Mouse (Mus musculus): Measurements from ENCODE around the gene Kif3a.

Kif3a gene

DNA sequence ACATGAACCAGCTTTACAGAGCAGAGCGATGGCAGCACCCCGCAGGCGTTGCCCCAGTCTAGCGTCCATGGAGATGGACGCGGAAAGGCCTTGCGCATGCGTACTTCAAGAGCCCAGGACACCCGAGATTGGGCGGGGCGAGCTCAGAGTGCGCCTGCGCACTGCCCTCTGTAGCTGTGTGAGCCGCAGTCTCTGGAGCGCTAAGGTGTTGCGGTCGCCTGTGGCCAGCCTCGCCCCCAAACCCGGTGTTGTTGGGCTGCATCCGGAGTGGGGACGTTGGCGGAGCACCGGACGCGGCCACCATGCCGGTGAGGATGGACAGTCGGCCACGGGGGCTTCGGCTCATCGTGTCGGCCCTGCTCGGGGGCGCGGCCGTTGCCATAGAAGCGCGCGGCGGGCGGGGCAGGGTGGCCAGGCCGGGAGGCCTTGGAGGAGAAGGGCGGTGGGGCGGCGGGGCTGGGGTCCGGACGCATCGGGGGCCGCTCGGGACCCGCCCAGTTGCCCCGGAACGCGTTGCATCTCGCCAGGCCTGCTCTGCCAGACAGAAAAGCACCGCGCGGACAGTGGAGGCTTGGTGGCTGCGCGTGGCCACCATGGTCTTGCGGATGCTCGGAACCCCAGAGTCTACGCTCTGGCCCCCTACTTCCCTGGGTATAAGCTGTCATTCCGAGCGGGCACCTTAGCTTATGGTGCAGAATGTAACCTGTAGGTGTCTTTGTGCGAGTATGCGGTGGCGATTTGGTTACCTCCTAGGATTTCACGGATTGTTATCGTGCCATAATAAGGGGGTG, at the start of gene Kif3a:
TSS of gene Kif3a (plus strand) at position 156 of the 791 bp plus-strand sequence.
- DNase-seq (ENCODE audit: low read depth, low spot score) = peak; percentile 97

DNA sequence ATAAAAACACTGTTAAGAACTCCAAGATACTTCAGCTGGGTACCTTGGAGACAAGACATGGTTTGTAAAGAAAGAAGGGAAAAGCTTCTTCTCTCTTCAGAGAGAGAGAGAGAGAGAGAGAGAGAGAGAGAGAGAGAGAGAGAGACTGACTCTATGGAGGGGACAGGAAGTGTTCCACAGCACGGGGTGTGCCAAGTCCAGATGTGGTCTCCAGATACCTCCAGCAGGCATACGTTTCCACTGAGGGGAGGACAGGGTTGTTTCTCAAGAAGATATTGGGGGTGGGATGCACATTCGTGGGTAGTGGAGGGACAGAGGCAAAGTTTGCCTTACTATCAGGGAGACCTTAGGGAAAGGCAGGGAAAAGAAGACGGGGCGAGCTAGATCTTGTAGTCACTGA, 48.4 kb upstream of the Kif3a start:
- no peak for DNase-seq (ENCODE audit: low read depth, low spot score)

DNA sequence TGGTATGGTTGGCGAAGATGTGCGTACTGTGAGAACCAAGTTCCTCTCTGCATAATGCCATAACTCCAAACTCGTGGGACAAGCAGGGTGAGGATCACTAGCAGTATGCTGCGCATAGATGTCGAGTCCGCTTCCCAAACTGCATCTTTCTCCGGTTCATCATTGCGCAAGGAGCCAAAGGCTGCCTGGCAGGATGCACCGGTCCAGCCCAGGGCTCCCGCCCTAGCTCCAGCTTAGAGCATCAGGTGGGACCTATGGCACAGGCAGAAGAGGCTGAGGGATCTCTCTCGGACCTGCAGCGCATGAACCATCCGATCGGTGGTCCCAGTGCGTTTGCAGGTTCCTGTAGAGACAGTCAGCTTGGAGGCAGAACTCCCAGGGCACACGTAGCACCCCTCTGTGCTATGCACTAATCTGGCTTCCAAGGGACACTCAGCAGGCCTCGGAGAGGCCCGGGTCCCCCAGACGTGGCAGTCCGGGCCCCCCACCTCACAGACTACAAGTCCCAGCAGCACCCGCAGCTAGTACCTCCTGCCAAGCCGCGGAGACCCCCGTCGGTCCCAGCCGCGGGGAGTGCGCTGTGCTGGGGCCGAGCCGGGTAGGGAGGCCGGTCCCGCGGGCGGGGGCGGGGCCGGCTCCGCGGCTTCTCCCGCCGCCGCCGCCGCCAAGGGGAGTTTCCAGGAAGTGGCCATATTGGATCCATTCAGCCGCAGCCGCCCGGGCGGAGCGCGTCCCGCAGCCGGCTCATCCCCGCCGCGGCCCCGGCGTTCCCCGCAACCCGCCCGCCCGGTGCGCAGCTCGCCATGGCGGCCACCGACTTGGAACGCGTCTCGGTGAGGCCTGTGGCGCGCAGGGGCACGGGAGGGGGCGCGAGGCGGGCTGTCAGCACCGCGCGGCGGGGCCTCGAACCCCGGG, 47.7 kb upstream of the Kif3a start, which contains the start of gene Sept8:
TSS of gene Sept8 (plus strand) at position 51 of the 915 bp plus-strand sequence.
- peak; percentile 72 for DNase-seq (ENCODE audit: low read depth, low spot score)

DNA sequence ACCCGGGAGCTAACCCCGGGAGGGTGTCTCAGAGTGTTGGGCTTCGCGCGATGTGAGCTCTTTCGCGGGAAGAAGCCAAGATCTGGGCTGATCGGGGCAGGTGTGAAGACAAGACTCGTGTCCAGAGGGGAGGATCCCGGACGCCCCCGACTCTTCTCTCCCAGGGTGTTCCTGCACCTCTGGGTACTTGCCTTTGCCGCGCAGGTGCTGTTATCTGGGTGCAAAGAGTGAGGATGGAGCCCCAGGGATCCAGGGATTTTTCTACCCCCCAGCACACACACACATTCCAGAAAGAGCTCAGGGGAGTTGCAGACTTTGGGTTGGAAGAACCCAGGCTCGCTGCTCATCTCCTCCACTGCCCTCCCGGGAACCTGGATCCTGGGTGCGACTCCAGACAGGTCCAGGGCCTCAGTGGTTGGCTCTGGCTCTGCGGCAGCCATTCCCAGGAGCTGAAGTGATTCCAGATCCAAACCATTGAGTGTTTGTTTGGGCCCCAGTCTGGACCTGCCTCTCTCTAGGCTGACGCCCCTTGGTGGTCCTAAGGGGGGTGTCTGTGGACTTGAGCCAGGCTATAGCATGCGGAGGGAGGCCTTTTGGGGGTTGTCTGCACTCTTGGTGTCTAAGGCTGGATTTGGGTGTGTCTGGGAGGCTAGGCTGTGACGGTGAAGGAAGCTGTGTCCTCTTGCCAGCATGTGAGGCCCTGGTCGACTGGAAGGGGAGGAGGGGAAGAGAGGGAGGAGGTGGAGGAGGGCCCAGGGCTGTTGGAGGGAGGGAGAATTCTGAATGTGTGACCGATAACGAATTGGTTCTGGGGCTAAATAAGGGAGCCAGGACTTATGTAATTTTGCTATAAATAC, 46.8 kb upstream of the Kif3a start:
- peak; percentile 97 for DNase-seq (ENCODE audit: low read depth, low spot score)

DNA sequence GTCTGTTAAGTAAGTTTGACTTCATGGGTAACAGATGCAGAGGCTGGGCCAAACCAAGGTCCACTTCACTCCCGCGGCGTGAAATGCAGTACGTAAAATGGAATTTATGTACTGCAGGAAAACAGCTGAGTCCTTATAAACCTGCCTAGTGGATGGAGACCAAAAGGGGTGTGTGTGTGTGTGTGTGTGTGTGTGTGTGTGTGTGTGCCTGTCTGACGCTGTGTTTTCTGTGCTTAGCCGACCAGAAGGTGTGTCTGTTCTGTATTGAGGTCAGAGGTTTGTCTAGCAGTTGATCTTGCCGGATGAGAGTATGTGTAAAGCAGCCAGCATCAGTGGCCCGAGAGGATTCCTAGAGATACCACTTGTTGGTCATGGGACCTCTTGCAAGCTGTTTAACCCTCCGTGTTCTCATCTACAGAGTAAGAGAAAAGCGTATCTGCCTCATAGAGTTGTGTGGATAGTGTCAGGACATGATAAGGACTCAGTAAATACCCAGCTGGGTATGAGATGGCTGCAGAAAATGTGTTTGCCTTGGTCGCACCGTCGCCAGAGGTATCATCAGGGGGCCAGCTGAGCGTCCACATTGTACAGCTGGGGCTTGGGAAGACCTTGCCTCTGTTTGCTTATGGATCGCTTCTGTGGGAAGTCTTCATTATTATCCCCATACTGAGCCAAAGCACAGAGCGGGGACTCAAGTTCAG, 45.9 kb upstream of the Kif3a start:
- peak; percentile 84 for DNase-seq (ENCODE audit: low read depth, low spot score)

DNA sequence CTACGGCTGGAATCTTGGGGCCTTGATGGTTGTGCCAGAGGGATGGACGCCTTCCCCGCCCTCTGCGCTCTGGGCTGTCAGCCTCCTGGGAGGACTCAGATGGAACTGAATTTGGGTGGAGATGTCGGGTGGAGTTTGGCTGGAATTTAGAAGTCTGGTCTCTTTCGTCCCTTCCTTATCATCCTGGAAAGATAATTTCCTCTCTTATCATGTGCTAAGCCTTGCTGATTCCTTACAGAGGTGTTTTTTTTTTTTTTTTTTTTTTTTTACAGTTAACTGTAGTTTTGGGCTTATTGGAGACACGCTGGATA, 45.4 kb upstream of the Kif3a start:
- peak; percentile 61 for DNase-seq (ENCODE audit: low read depth, low spot score)

DNA sequence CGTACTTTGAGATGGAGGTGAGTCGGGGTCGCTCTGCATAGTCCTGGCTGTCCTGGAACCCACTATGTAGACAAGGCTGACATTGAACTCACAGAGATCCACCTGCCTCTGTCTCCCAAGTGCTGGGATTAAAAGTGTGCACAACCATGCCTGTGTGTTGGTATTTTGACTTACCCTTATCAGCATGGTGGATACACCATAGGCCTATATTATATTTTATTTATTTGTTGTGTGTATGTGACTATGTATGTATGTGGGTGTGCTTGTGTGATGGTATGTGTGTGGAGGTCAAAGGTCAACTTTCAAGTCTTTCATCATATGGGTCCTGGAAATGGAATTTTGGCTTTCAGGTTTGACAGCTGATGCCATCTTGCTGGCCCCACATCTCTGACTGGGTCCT, 44.8 kb upstream of the Kif3a start:
- no peak for DNase-seq (ENCODE audit: low read depth, low spot score)

DNA sequence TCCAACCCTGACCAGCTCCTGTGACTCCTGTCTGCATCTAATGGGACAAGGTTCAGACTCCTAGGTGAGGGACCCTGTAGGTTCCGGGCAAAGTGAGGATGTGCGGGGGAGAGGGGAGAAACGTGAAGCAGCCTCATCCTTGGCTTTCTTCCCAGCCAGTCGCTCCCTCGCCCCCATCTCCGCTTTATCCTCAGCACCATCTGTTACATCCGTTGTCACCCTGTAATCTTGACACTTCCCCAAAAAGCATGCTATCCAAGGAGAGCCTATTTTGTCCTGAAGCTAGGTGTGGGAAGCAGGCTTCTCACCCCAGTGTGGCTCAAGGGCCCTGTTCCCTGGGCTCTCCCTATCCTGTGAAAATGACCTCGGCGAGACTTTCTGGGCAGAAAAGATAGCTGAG, 44.2 kb upstream of the Kif3a start:
- DNase-seq (ENCODE audit: low read depth, low spot score) = peak; percentile 97

DNA sequence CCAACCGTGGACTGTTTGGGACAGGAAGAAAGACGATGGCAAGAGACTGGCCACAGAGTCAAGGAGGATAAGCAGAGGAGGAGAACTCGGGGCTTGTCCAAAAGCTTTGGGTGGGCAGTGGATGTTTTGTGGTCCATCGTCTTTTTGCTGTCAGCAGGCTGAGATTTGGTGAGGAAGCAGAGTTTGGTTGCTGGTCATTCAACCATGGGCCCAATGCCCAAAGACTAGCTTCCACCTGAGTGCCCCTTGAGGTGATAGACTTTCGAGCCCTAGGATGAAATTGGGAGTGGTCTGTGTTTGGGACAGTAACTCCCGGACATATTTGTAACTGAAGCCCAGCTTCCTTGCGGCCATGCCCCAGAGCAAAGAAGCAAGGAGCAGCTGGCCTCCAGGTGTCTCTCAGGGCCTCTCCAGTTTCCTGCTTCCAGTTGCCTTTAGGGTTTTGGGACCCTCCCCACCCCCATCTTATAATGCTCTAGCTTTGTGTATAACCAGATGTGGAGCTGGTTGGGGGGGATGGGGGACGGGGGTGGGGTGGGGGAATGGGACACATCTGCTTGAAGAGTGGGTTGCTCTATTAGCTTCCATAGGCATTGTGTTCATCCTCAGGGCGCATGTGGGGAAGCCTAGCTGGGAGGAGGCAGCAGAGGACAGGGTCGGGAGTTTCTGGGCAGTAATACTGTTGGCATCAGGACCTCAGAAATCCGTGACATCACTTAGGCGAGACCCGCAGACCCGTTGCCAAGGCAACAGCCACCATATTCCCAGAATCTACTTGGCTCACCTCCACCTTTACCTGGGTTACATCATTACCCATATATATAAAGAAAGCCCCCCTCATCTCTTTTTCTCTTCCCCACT, 43.4 kb upstream of the Kif3a start:
- no peak for DNase-seq (ENCODE audit: low read depth, low spot score)

DNA sequence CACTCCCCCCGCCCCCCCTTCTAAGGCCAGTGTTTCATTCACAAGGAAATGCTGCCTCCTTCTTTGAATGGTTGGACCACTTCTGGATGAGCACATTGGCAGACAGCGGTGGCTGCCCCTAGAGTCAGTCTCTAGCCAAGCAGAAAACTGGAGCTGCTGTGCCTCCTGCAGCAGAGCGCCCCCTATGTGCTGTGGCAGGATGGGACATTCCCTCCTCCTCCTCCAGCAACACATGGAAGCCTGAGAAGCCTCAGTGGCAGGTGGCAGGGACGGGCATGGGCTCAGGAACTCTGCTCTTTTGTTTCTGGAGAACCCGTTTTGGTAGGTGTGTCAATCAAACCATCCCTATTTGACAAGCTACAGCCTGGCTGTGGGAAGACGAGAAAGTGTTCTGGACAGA, 42.3 kb upstream of the Kif3a start:
- peak; percentile 64 for DNase-seq (ENCODE audit: low read depth, low spot score)

DNA sequence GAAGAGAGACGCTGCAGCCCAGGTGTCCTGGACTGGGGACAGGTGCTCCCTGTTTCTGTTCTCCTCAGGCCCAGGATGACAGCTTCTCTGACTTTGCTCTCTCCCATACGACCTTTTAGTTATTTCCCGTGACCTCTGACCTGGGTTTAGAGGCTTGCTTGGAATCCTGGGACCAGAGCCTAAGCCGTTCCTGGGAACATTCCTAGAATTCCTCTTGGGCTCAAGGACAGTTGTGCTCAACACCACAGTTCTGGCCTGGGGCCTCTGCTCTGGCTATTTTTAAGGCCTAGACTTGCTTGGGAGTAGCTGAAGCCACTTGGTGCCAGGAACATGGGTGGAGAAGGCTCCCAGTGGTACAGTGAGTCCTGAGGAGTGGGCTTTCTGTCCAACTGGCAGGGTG, 41.7 kb upstream of the Kif3a start:
- DNase-seq (ENCODE audit: low read depth, low spot score) = no peak

DNA sequence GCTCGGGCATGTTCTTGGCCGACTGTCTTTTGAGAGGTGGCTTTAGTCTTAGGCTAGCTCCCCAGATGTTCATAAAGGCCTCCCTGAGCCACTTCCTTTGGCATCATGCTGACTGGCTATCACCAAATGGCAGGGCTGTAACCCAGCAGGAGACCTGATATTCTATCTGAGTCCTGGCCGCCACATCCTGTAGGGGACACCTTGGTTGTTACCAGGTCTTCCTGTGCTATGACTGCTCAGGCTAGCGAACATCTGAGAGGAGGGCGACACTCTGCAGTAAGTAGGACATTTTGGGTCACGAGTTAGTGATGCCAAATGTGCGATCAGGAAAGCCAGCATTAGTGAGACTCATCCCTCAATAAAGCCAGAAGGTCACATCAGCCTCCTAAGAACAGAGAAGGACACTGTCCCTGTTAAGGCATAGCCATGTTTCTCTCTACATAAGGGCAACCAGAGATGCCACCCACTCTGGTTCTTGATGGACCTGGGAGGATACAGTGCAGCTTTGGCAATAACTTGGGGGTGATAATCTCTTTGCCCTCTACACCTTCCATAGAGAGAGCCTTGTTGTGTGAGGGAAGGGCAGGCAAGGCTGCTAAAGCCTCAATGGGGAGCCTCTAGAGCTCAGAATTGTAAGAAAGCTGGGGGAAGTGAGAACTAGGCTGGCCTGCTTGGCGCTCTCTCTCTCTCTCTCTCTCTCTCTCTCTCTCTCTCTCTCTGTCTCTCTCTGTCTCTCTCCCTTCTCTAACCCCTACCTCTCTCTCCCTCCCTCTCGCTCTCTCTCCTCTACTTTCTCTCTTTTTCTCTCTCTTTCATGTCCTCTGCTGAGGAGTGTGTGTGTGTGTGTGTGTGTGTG, 38.6 kb upstream of the Kif3a start:
- DNase-seq (ENCODE audit: low read depth, low spot score) = peak; percentile 56

DNA sequence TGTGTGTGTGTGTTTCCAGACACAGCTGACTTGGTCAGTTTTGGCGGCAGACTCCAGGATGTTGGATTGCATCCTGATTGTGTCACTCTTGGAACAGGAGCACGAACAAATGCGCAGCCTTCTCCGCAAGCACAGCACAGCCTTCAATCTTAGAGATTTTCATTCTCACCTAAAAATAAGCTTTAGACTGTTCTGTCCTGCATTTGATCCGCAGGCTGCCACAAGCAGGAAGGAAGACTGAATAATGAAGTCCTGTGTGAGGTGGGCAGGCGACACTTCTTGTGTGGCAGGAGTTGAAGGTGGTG, 38.0 kb upstream of the Kif3a start:
- peak; percentile 97 for DNase-seq (ENCODE audit: low read depth, low spot score)

DNA sequence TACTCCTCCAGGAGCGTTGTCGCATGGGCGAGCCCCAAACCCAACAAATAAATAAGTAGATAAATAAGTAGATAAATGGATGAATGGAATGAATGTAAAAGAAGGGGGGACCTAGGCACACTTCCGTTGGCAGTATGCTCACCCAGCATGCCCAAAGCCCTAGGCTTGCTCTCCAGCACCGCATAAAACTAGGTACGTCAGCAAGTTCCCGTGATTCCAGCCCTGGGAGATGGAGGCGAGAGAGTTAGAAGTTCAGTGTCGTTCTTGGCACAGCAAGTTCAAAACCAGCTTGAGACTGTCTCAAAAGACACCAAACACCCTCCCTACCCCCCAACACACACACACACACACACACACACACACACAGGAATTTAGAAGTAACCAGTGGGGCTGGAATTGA, 37.2 kb upstream of the Kif3a start:
- no peak for DNase-seq (ENCODE audit: low read depth, low spot score)

DNA sequence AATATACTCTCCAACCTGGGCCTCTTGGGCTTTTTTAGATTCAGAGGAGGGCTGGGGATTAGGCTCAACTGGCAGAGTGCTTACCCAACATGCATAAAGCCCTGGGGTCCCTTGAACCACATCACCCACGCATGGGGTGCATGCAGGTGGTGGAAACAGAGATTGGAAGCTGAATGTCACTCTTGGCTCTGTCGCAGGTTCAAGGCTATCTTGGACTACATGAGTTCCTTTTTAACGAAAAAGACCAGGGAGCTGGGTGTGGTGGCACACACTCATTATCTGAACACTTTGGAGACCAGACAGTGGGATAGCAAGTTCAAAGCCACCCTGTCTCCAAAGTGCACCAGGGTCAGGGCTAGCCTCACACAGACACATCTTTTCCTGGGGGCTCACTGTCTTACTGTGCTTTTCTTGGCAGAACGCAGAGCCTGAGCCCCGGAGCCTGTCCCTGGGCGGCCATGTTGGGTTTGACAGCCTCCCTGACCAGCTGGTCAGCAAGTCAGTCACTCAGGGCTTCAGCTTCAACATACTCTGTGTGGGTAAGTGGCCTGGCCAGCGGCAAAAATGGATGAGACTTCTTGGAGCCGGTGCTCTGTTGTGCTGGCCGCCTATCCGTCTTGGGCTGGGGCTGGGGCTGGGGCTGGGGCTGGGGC, 35.5 kb upstream of the Kif3a start:
- DNase-seq (ENCODE audit: low read depth, low spot score) = no peak

DNA sequence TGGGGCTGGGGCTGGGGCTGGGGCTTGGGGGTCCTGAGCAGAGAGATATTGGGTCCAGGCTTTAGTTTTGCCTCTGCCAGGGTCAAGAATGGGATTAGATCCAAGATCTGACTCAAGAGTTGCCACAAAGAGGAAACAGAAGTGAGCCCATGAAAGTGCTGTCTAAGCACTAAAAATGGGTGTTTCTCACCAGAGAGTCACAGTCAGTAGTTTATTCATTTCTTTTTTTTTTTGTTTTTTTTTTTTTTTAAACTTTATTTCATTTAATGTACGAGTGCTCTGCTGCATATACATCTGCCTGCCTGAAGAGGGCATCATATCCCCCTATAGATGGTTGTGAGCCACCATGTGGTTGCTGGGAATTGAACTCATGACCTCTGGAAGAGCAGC, 35.0 kb upstream of the Kif3a start:
- DNase-seq (ENCODE audit: low read depth, low spot score) = no peak

DNA sequence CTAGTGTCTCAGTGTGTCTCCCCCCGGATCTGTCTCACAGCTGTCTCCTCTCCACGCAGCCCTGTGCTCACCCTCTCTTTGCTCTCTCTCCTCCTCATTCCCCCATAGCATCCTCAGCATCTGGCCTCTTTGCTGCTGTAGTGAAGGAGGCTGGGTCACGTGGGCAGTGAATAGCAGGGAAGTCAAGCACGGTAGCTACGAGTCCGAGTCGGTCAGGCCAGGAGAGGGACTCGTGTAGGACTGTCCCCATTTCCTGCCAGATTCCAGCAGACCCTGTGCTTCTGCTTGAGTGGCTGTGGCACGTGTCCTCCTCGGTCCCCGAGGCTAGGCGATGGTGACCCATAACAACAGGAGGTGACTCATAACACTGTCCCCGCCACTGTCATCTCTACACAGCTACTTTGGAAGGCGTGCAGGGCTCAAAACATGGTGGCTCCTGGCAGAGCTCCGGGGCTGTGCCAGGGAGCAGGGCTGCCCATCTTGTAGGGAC, 28.1 kb upstream of the Kif3a start:
- peak; percentile 83 for DNase-seq (ENCODE audit: low read depth, low spot score)

DNA sequence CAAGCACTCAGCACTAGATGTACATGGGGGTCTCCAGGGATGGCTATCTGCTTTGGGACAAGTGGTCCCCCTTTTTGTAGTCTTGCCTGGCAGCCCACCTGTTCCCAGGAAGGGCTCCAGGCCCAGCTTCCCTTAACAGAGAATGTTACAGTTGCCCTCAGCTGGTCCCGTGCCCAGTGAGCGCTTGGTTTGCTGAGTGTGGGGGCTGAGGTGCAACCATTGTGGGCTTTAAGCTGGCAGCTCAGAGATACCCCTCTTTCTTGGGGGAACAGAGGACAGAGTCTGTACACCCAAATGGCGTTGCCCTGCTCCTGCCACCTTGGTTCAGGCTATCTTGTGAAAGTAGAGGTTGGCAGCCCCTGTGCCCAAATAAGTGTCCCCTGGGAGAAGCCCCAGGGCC, 26.8 kb upstream of the Kif3a start:
- DNase-seq (ENCODE audit: low read depth, low spot score) = no peak

DNA sequence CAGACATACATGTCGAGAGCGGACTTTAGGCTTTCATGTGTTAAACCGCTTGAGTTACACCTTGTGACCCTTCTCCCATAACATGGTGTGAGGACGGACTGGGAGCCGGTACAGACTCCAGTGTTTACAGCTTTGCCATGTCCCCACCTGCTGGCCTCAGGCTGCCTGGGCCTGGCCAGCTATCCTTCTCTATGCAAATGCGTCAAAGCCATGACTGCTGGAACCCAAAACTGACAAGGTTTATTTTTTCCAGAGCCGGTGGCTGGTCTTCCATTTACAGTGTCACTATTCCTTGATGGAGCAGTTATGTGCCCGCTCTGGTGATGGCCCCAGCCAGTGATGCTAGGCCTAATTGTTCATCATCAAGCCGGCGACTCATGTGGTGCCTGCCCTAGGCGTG, 26.0 kb upstream of the Kif3a start:
- DNase-seq (ENCODE audit: low read depth, low spot score) = peak; percentile 61

Measured in brain, adult 2 months (tissue).